Mouse (Mus musculus): Measurements from ENCODE around the gene Cnga4. TPM values are rescaled to one million over a fixed set of nuclear protein-coding genes. Genes with fewer than 3 reads are reported as not detected.
"Not testable (repeated sequence)": the region's sequence is repeated elsewhere in the genome, so short reads cannot be mapped to it uniquely, and the experiment has no call there.

Cnga4 gene
- polyA plus RNA-seq, 1 experiment from 2014 or later: 0.07 TPM

DNA sequence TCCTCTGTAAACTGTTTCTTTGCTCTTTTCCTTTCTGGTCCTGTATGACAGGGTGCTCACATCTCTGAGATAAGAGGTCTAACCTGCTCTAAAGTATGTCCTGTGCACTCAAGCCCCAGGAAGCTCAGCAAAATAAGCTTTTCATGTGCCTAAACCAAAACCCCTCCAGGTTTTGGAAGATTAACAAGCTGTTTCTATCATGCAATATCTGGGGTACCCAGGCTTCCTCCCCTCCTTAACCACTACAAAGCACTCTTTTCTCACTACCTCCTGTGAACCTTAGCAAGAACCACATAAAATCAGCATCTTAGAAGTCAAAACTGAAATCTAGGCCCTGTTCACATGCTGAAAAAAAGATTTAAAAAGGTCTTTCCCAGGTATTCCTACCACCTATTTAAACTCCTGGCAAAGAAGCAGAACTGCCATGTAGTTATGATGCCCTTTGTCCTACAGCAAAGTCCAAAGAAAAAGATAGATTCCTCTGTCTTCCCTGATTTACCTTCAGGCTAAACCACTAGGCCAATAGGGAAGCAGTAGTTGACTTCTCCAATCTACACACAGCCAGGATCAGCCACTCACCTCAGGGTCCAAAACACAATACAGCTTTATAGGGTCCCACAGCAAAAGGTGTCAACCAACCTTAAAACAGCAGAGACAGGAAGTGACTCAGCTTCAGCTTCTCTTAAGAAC, 9.1 kb upstream of the Cnga4 start:
- ATAC-seq (ENCODE audit: insufficient read depth) (no peak), DNase-seq (no peak)
- H3K4me1 ChIP-seq (ENCODE audit: insufficient read depth): peaks cover 4% of the 10 kb centered on the region; the same call in 1 of the 2 replicates
- no peak for TF ChIP-seq CTCF (IDR thresholded peaks at IDR 0.05; ENCODE audit: low read depth)
- H3K4me3 ChIP-seq (ENCODE audit: low read depth, low read length): no peak overlapping the region
- no peak overlapping the region for H3K4me2 ChIP-seq
- no peaks in the 10 kb centered on the region for H3K27me3 ChIP-seq (ENCODE audit: insufficient read depth, low read length)
- H3K36me3 ChIP-seq (ENCODE audit: insufficient read depth): no peaks in the 10 kb centered on the region
- no peak overlapping the region for H3K27ac ChIP-seq (ENCODE audit: low read depth)
- no peaks in the 10 kb centered on the region for H3K9me3 ChIP-seq (ENCODE audit: low read depth, low read length)
- H3K9ac ChIP-seq: no peak overlapping the region

DNA sequence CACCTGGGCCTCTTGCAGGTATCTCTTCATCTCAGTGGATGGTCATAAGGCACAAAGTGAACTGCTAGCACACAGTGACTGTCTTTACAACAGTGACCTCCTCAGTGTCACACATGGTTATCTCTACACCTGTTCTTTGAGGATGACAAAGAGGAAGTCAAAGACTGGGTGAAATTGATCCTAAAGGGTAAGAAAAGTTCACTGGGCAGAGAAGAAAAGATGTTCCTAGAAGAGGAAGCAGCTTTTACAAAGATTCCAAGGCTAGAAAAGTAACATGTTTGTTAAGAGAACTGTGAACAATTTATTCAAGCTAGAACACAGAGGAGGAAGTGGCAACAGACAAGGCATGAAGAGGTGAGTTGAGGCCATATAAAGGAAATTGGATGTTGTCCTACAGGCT, 8.2 kb upstream of the Cnga4 start:
- no peaks in the 10 kb centered on the region for H3K36me3 ChIP-seq (ENCODE audit: insufficient read depth)
- no peak overlapping the region for H3K9ac ChIP-seq
- no peak overlapping the region for H3K27ac ChIP-seq (ENCODE audit: low read depth)
- no peak overlapping the region for H3K4me3 ChIP-seq (ENCODE audit: low read depth, low read length)
- no peak for DNase-seq
- H3K4me2 ChIP-seq: no peak overlapping the region
- no peak for TF ChIP-seq CTCF (IDR thresholded peaks at IDR 0.05; ENCODE audit: low read depth)
- ATAC-seq (ENCODE audit: insufficient read depth): no peak
- H3K9me3 ChIP-seq (ENCODE audit: low read depth, low read length): no peaks in the 10 kb centered on the region
- peaks cover 4% of the 10 kb centered on the region; the same call in 1 of the 2 replicates for H3K4me1 ChIP-seq (ENCODE audit: insufficient read depth)
- H3K27me3 ChIP-seq (ENCODE audit: insufficient read depth, low read length): no peaks in the 10 kb centered on the region

DNA sequence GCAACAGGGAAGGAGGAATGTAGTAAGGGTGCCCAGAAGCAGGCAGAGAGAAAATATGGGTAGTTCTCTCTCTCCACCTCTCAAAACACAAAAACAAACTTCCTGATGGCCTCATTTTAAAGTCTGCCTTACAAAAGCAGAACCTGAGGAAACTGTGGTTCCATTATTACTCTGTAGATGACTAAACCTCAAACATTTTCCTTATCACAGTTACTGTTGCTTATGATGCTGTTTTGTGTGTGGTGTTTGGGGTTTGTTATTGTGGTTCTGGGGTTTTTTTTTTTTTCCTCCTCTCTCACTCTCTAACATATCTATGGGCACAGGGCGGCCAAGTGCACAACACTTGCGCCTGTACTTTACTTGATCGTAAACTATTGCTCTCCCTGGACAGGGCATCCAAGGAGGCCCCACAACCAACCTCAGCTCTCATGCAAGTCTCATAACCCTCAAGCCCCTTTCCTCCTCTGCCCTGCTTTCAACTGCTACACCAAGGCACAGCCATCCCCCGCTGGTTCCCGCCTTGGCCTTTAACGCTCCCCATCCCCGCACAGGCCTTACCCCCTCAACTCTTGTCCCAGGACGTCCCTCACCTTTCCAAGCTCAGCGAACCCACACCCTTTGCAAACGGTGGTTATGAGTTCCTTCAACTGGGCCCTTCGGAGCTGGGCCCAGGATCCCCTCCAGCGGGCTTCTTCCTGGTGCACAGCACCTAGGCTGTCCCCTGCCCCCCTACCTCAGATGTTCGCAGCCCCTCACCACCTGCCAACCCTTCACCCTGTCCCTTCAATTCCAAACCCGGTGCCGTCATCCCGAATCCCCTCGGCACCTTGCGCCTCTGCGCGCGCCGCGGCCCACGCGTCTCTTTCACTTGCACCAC, 5.1 kb upstream of the Cnga4 start:
- Histone ChIP-seq H3K4me1 (ENCODE audit: insufficient read depth) (peaks cover 4% of the 10 kb centered on the region; the same call in 1 of the 2 replicates), H3K27me3 (ENCODE audit: insufficient read depth, low read length) (no peaks in the 10 kb centered on the region), H3K4me3 (ENCODE audit: low read depth, low read length) (peak overlapping the region; percentile 79), H3K9me3 (ENCODE audit: low read depth, low read length) (no peaks in the 10 kb centered on the region), H3K4me2 (peak overlapping the region; percentile 78), H3K27ac (ENCODE audit: low read depth) (peak overlapping the region; percentile 67; the same call in 1 of the 2 replicates), H3K9ac (peak overlapping the region; percentile 75), H3K36me3 (ENCODE audit: insufficient read depth) (no peaks in the 10 kb centered on the region)
- TF ChIP-seq CTCF (IDR thresholded peaks at IDR 0.05; ENCODE audit: low read depth): no peak
- ATAC-seq (ENCODE audit: insufficient read depth) (no peak; the same call in 1 of the 2 replicates), DNase-seq (peak; percentile 18)
- under 1% methylated on average over 25 of the region's 25 CpGs for WGBS

DNA sequence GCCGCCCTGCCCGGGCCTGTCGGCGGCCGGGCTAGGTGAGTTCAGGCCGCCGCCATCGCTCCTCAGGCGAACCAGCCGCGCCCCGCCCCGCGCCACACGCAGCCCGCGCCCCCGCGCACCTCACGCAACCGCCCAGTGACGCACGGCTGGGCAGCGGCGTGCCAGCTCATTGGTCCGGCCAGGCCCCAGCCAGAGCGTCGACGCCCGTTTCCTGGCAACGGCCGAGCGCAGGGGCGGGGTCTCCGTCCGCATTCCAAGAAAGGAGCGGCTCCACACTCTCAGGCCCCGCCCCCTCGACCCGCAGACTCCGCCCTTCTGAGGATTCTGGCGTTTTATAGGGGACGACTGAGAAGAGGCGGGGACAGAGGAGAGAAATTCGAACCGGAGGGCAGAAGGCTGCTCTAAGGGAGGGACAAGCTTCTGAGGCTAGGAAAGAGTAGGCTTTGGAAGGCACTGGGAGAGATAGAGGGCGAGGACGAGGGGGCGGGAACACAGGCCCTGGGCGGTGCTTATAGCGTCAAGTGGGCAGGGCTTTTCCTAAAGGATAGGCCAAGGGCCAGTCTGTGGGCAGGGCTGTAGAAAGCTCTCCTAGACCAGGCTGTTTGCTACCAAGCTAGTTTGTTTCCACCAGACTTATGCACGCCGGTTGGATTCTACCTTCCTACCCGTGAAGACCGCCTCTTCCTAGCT, 4.3 kb upstream of the Cnga4 start, which contains the start of gene Fam160a2:
Gene Fam160a2, minus strand, starts transcription at position 120 of the 690 bp plus-strand sequence.
- no peaks in the 10 kb centered on the region for H3K36me3 ChIP-seq (ENCODE audit: insufficient read depth)
- H3K4me2 ChIP-seq: peak within 1 kb of the TSS; percentile 78
- H3K4me1 ChIP-seq (ENCODE audit: insufficient read depth): peaks cover 4% of the 10 kb centered on the region; the same call in 1 of the 2 replicates
- ATAC-seq (ENCODE audit: insufficient read depth): peak; percentile 99
- DNase-seq: peak; percentile 100
- H3K27ac ChIP-seq (ENCODE audit: low read depth): peak within 1 kb of the TSS; percentile 79
- WGBS: under 1% methylated on average over 43 of the region's 55 CpGs
- no peaks in the 10 kb centered on the region for H3K27me3 ChIP-seq (ENCODE audit: insufficient read depth, low read length)
- H3K9me3 ChIP-seq (ENCODE audit: low read depth, low read length): no peaks in the 10 kb centered on the region
- peak within 1 kb of the TSS; percentile 79 for H3K4me3 ChIP-seq (ENCODE audit: low read depth, low read length)
- H3K9ac ChIP-seq: peak within 1 kb of the TSS; percentile 75
- no peak for TF ChIP-seq CTCF (IDR thresholded peaks at IDR 0.05; ENCODE audit: low read depth)

DNA sequence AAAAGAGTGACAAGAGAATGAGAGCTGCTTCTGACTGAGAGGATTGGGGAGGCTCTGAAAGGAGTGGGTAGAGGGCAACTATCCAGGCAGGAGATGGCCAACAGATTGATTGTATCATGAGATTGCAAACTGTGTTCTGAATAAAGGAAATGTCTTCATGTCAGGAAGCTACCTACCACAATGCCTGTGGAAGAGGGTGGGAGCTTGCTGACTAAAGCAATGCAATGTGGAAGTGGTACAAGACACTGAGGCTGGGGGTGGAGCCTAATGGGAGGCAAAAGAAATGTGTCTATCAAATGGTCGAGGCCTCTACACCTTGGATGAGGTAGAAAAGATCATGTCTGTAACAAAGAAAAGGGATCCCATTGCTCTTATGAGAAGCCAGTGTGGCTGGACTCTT, 2.0 kb downstream of the Cnga4 start:
- DNase-seq (no peak), ATAC-seq (ENCODE audit: insufficient read depth) (no peak)
- TF ChIP-seq CTCF (IDR thresholded peaks at IDR 0.05; ENCODE audit: low read depth): no peak
- no peaks in the 10 kb centered on the region for H3K27me3 ChIP-seq (ENCODE audit: insufficient read depth, low read length)
- H3K27ac ChIP-seq (ENCODE audit: low read depth): no peak overlapping the region
- no peaks in the 10 kb centered on the region for H3K36me3 ChIP-seq (ENCODE audit: insufficient read depth)
- no peak overlapping the region for H3K4me3 ChIP-seq (ENCODE audit: low read depth, low read length)
- H3K4me1 ChIP-seq (ENCODE audit: insufficient read depth): no peaks in the 10 kb centered on the region
- H3K9me3 ChIP-seq (ENCODE audit: low read depth, low read length): no peaks in the 10 kb centered on the region
- 56% methylated on average over 1 of the region's 1 CpGs for WGBS
- H3K4me2 ChIP-seq: no peak overlapping the region
- H3K9ac ChIP-seq: no peak overlapping the region

DNA sequence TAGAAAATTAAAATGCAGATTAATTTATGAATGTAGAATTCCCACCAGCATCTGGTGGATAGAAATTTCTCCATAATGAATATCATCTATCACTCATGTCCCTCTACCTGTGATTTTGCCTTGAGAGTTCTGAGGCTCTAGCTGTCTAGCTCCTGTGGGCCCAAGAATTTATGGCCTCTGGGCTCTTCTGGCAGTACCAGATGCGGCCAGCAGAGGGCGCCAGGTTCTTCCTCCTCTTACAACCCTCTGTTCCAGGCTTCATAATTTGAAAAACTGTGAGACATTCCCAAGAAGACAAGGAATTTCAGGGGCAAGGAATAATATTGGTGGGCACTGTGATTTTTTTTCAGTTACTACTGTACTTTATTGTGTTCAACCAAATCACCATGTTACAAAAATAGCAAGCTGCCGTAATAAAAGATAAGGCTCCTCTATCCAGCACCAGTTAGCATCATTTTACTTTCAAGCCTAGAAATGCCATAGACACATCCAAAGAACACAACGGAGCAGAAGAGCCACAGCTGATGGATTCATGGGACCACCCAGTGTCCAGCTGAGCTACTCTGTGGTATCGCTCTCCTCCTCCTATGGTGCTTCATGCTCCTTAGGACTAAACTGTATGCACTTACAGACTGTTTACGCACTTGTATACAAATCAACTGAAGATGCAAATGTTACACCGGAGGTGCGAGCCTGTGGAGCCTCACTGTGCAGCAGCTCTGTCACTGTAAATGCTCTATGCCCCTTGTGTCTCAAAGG, 7.7 kb downstream of the Cnga4 start:
- not testable (repeated sequence) for H3K4me3 ChIP-seq (ENCODE audit: low read depth, low read length); H3K36me3 ChIP-seq (ENCODE audit: insufficient read depth); H3K9me3 ChIP-seq (ENCODE audit: low read depth, low read length); H3K9ac ChIP-seq; H3K4me2 ChIP-seq; H3K27ac ChIP-seq (ENCODE audit: low read depth); H3K27me3 ChIP-seq (ENCODE audit: insufficient read depth, low read length); H3K4me1 ChIP-seq (ENCODE audit: insufficient read depth)
- WGBS: 49% methylated on average over 8 of the region's 8 CpGs
- ATAC-seq (ENCODE audit: insufficient read depth): peak; percentile 73
- peak; percentile 84 for DNase-seq
- TF ChIP-seq CTCF (IDR thresholded peaks at IDR 0.05; ENCODE audit: low read depth): peak; percentile 89

Data from lung, embryonic 14.5 days (tissue).